Mouse (Mus musculus) small intestine, adult 2 months (tissue): Measurements from ENCODE around the gene Mier2.
A peak's percentile ranks its signal among the peaks of the same experiment; 100 is the strongest.

Experiments
- CTCF ChIP-seq: fragments of 200-500 bp; IDR thresholded peaks from 2 replicates; pipeline ENCODE4 v1.5.1; 2012; ENCODE audit warnings: low read depth, mild to moderate bottlenecking, control low read depth, inconsistent platforms, low read length, moderate library complexity, mixed read lengths; ENCODE audit not compliant: insufficient replicate concordance, insufficient read length; ENCODE audit errors: extremely low read depth
- POLR2A ChIP-seq: fragments of 200-500 bp; IDR thresholded peaks from 2 replicates; pipeline ENCODE4 v1.6.1; 2012; ENCODE audit warnings: low read depth, mild to moderate bottlenecking, control low read depth, inconsistent platforms, low read length, moderate library complexity

DNA sequence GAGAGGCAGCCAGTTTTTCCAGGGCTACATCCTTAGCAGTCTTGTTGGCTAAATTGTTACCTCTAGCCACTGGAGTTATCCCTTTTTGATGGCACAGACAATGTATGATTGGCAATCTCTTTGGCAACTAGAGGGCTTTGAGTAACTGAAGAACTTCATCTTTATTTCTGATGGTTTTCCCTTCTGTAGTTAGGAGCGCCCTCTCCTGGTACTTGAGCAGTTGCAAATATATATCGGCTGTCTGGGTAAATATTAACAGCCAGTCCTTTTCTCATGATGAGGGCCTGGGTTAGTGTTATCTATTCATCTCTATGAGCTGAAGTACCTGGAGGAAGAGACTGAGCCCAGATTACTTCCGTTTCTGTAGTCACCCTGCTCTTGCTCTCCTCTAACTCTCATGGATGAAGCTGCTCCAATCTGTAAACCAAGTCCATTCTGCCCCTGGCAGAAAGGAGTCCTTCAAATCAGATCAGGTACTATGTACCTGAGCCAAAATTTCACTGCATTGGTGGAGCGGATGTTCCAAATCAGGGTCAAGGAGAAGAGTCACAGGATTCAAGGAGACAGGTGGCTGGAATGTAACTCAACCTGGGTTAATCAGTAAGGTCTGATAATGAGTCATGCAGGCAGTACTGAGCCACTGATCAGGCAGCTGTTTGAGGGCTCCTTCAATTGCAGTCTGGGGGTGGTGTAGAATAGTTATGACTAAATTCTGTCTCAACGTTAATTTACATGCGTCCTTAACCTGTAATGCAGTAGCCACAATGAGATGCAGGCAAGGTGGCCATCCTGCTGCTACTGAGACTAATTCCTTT, 52.0 kb downstream of the Mier2 start:
- TF ChIP-seq POLR2A (no peak), CTCF (0 out of 2 replicates have a peak, but pooled peaks have one; percentile 5)
